Mouse (Mus musculus) forebrain, embryonic 15.5 days (tissue): Measurements from ENCODE around the gene Ddx20. TPM values are rescaled to one million over a fixed set of nuclear protein-coding genes. Genes with fewer than 3 reads are reported as not detected.

Experiments
- ATAC-seq: fragments of 200-750 bp; cut with Nextera tagmentation; replicated peaks from 2 replicates; pipeline ENCODE4 v1.8.0; 2017; ENCODE audit warnings: mild to moderate bottlenecking, moderate TSS enrichment, moderate library complexity
- H3K27ac ChIP-seq: fragments of 300-500 bp; sonication (generic); replicated peaks from 2 replicates; pipeline ENCODE4 v1.5.1; 2015; ENCODE audit warnings: mild to moderate bottlenecking, inconsistent platforms
- H3K27me3 ChIP-seq: fragments of 300-500 bp; sonication (generic); 2 replicates; pipeline ENCODE4 v1.6.1; 2015; ENCODE audit warnings: inconsistent platforms
- H3K36me3 ChIP-seq: fragments of 300-500 bp; sonication (generic); 2 replicates; pipeline ENCODE4 v1.6.1; 2015; ENCODE audit warnings: mild to moderate bottlenecking, inconsistent platforms
- H3K4me1 ChIP-seq: fragments of 300-500 bp; sonication (generic); 2 replicates; pipeline ENCODE4 v1.6.1; 2015; ENCODE audit warnings: inconsistent platforms
- H3K4me2 ChIP-seq: fragments of 300-500 bp; sonication (generic); replicated peaks from 2 replicates; pipeline ENCODE4 v1.6.1; 2015; ENCODE audit warnings: mild to moderate bottlenecking, inconsistent platforms
- H3K4me3 ChIP-seq: fragments of 300-500 bp; sonication (generic); 2 replicates; pipeline ENCODE4 v1.5.1; 2015; ENCODE audit warnings: mild to moderate bottlenecking, inconsistent platforms
- H3K9ac ChIP-seq: fragments of 300-500 bp; sonication (generic); replicated peaks from 2 replicates; pipeline ENCODE4 v1.6.1; 2015; ENCODE audit warnings: mild to moderate bottlenecking, inconsistent platforms
- H3K9me3 ChIP-seq: fragments of 300-500 bp; sonication (generic); 2 replicates; pipeline ENCODE4 v1.6.1; 2016; ENCODE audit warnings: inconsistent platforms
- WGBS: fragments of 180-500 bp; shearing (Covaris S2); methylation state at CpG from one replicate; pipeline ENCODE4 v1.1.7; 2015; ENCODE audit warnings: mixed read lengths; 5-methylcytosine and 5-hydroxymethylcytosine counted together
- polyA plus RNA-seq: library from polyadenylated mRNA; unstranded; fragments of >200 nt; fragmentation: Nextera tagmentation; extraction: Ambion mirVana; gene quantifications from 2 replicates; pipeline ENCODE4 v1.2.1, GENCODE M21; 2015

The Ddx20 gene
- polyA plus RNA-seq, 1 experiment from 2014 or later, result 33.6 TPM

DNA sequence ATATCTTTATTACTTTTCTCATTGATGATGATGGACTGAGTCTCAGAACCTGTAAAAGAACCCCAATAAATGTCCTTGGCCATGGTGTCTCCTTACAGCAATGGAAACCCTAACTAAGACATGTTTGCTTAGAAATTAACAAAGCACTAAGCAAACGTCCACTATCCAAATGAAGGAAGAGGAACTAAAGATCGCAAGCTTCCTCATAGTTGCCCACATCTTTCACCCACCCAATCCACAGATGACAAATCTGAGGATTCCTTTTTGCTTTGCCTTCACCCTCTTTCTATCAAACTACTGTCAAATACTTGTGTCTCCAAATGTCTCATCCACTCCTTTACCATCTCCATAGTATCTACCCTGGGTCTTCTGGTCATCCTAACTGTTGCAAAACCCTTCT is 1.2 kb upstream of the Ddx20 start:
- peaks cover 18% of the 10 kb centered on the region for H3K4me1 ChIP-seq
- H3K4me3 ChIP-seq, result no peak overlapping the region
- WGBS, result 100% methylated on average over 2 of the region's 2 CpGs
- no peaks in the 10 kb centered on the region for H3K9me3 ChIP-seq
- no peak overlapping the region for H3K27ac ChIP-seq
- no peaks in the 10 kb centered on the region for H3K27me3 ChIP-seq
- H3K9ac ChIP-seq, result no peak overlapping the region
- no peak for ATAC-seq
- no peak overlapping the region for H3K4me2 ChIP-seq
- H3K36me3 ChIP-seq, result peaks cover 8% of the 10 kb centered on the region

DNA sequence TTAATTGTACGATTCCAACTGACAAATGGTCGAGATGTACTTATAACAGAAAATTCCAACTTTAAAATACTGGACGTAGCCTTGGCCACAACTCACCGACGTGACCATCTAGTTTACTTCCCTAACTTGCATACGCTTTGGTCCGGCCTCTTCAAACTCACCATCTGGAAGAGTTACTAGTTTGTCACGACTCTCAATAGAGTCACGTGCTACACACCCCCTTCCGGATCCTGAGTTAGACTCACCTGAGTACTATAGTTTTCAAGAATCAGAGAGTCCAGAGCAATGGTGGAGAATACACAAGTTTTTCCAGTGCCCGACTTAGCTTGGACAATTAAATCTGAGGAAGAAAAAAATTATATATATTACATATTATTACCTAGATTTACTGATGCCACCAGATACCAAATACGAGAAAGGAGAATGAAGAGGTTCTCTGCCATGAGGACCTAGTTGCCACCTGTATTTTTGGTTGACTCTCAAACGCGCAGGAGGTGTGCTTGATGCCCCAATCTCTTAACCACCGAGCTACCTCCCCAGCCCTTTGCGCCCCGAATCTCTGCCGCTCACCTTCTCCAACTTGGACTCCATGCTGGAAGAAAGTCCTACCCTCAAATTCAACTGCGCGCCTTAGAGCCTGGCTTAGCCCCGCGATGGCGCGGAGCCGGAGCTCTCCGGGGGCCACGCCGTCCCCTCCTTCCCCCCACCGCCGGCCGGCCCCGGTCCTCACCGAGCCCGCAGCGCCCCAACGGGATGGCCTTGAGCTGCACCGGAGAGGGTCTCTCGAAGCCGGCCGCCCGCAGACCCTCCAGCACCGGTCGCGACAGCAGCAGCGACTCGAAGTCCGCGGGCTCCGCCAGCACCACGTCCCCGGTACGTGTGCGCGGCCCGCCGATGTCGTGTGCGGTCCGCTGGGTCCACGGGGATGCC is 715 bp downstream of the Ddx20 start:
- WGBS, result 9% methylated on average over 60 of the region's 60 CpGs
- Histone ChIP-seq H3K4me2 (peak overlapping the region; percentile 78), H3K36me3 (peaks cover 24% of the 10 kb centered on the region), H3K4me1 (peaks cover 18% of the 10 kb centered on the region), H3K27me3 (no peaks in the 10 kb centered on the region), H3K9ac (peak overlapping the region; percentile 84), H3K4me3 (peak overlapping the region; percentile 72), H3K9me3 (no peaks in the 10 kb centered on the region), H3K27ac (peak overlapping the region; percentile 78)
- ATAC-seq, result no peak

DNA sequence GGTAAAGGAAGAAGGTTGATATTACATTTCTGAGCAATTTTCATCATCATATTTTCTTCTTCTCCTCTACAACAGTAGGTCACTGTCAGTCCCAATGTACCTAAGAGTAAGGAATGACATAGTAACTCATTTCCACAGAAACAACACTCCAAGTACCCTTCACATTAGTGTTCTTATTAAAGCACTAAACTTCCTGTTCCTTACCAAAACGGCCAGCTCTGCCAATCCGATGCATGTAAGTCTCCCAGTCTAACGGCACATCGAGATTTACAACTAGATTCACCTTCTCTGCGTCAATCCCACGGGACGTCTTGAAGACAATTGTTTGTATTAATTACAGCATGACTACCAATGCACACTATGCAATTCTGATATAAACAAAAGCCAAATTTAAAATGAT is 7.0 kb downstream of the Ddx20 start:
- 0 out of 2 replicates have a peak, but pooled peaks cover 3% of the 10 kb centered on the region for H3K4me1 ChIP-seq
- WGBS, result 93% methylated on average over 7 of the region's 7 CpGs
- H3K4me2 ChIP-seq, result no peak overlapping the region
- H3K27me3 ChIP-seq, result no peaks in the 10 kb centered on the region
- H3K27ac ChIP-seq, result no peak overlapping the region
- H3K4me3 ChIP-seq, result no peak overlapping the region
- no peaks in the 10 kb centered on the region for H3K9me3 ChIP-seq
- peaks cover 69% of the 10 kb centered on the region for H3K36me3 ChIP-seq
- no peak overlapping the region for H3K9ac ChIP-seq
- no peak for ATAC-seq

DNA sequence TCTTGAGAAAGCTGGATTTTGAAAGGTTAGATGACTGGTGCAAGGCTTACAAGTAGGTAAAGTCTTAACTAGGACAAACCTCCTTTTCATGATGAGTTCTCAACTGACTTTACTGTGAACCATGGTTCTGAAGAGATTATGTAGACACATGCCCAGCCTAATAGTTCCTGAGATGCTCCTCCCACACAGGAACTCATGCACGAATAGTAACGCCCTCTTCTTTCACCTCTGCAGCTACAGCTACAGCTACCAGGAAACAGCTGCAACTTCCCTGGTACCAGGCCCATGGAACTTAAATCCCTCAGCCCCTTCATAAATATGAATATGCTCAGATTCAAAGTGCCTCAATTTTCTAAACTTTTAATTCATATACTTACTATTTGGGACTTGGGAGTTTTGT is 11.4 kb downstream of the Ddx20 start:
- H3K27ac ChIP-seq, result no peak overlapping the region
- no peak for ATAC-seq
- H3K4me1 ChIP-seq, result no peaks in the 10 kb centered on the region
- 30% methylated on average over 2 of the region's 2 CpGs for WGBS
- H3K4me3 ChIP-seq, result no peak overlapping the region
- no peaks in the 10 kb centered on the region for H3K27me3 ChIP-seq
- H3K9ac ChIP-seq, result no peak overlapping the region
- H3K4me2 ChIP-seq, result no peak overlapping the region
- no peaks in the 10 kb centered on the region for H3K9me3 ChIP-seq
- H3K36me3 ChIP-seq, result peaks cover 41% of the 10 kb centered on the region

DNA sequence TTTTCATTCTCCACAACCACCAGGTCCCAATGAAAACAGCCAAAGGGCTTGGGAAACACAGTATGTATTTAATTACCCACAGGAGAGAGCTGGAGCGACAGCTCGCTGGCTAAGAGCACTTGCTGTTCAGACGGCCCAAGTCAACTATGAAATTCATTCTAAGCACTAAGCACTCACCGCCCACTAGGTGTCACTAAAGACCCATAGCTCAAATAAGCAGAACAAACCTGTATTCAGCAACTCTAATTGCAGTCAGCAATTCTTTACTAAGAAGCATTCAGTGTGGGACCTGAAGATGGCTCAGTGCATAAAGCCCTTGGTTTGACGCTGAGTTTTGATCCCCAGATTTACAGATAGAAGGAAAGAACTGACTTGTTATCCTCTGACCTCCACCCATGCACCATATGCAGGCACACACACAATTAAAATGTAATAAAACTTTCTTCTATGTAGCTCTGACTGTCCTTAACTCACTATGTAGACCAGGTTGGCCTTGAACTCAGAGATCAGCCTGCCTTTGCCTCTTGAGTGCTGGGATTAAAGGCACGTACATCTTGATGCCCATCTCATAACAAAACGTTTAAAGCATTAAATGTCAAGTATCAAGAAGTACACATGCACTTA is 12.7 kb downstream of the Ddx20 start:
- H3K36me3 ChIP-seq, result peaks cover 31% of the 10 kb centered on the region
- WGBS, result 20% methylated on average over 7 of the region's 7 CpGs
- peak; percentile 87 for ATAC-seq
- no peak overlapping the region for H3K4me2 ChIP-seq
- no peak overlapping the region for H3K27ac ChIP-seq
- no peaks in the 10 kb centered on the region for H3K27me3 ChIP-seq
- H3K4me3 ChIP-seq, result no peak overlapping the region
- no peaks in the 10 kb centered on the region for H3K4me1 ChIP-seq
- H3K9ac ChIP-seq, result no peak overlapping the region
- no peaks in the 10 kb centered on the region for H3K9me3 ChIP-seq

DNA sequence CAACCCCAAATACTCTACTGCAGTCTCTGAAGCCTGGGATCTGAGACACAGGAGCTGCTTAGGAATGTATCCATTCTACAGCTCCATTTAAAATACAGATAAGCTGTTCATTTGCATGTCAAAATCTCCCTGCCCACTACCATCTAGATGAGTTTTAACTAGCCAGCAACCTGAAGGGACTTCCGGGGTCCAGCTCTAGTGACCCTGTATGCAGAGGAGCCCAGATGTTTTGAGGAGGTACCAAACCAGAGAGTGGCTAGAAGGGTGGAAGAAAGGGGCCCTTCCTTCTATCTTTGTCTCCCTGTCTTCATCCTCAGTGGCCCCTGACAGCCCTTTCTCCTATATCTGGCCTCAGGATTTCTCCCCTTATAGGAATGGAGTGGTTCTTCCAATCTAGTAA is 16.6 kb downstream of the Ddx20 start:
- Histone ChIP-seq H3K27me3 (no peaks in the 10 kb centered on the region), H3K4me2 (no peak overlapping the region), H3K36me3 (peaks cover 3% of the 10 kb centered on the region; the same call in 1 of the 2 replicates), H3K4me3 (no peak overlapping the region), H3K9ac (no peak overlapping the region), H3K27ac (no peak overlapping the region), H3K9me3 (no peaks in the 10 kb centered on the region), H3K4me1 (no peaks in the 10 kb centered on the region)
- 94% methylated on average over 1 of the region's 1 CpGs for WGBS
- ATAC-seq, result no peak

DNA sequence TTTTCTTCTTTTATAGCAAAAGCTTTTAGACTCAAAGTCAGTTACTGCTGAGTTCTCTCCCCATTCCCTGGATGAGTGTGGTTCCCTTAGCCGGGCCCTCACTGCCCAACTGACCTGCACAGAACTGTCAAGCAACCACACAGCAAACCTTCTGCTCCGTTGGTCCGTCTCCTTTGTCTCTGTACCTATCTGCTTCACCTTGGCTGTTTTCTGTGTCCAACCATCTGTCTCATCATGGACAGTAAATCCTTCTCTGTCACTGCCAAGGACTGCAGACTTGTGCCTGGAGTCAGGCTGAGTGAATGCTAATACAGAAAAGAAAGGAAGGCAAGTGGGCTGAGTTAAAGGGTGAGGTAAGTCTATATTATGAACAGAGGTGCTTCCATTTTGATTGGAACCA is 17.6 kb downstream of the Ddx20 start:
- no peak overlapping the region for H3K27ac ChIP-seq
- no peak for ATAC-seq

DNA sequence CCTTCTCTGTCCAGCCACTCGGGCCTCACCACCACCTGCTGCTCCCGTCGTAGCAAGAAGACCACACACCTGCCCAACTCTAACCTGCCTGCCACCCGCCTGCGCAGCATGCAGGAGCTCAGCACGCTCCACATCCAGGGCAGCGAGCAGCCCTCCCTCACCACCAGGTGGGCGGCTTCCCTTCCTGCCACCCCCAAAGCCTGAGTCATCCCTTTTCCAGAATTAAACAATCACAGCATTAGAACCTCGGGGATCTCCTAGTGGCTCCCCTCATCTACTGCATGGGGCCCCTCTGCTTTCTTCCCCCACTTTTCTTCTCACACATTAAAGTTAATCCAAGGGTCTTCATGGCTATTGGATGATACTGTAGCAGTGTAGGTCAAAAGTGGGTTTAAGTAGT is 19.2 kb downstream of the Ddx20 start:
- Histone ChIP-seq H3K9me3 (no peaks in the 10 kb centered on the region), H3K4me2 (no peak overlapping the region), H3K4me1 (no peaks in the 10 kb centered on the region), H3K4me3 (no peak overlapping the region), H3K27ac (no peak overlapping the region), H3K9ac (no peak overlapping the region), H3K36me3 (peaks cover 2% of the 10 kb centered on the region; the same call in 1 of the 2 replicates), H3K27me3 (no peaks in the 10 kb centered on the region)
- WGBS, result 47% methylated on average over 9 of the region's 9 CpGs
- ATAC-seq, result no peak

More for the DNA sequence above, 17.6 kb downstream of the Ddx20 start:
- Histone ChIP-seq H3K9me3 (no peaks in the 10 kb centered on the region), H3K27me3 (no peaks in the 10 kb centered on the region), H3K9ac (no peak overlapping the region), H3K4me2 (no peak overlapping the region), H3K4me3 (no peak overlapping the region), H3K36me3 (peaks cover 2% of the 10 kb centered on the region; the same call in 1 of the 2 replicates), H3K4me1 (no peaks in the 10 kb centered on the region)
- WGBS, result 92% methylated on average over 3 of the region's 3 CpGs

DNA sequence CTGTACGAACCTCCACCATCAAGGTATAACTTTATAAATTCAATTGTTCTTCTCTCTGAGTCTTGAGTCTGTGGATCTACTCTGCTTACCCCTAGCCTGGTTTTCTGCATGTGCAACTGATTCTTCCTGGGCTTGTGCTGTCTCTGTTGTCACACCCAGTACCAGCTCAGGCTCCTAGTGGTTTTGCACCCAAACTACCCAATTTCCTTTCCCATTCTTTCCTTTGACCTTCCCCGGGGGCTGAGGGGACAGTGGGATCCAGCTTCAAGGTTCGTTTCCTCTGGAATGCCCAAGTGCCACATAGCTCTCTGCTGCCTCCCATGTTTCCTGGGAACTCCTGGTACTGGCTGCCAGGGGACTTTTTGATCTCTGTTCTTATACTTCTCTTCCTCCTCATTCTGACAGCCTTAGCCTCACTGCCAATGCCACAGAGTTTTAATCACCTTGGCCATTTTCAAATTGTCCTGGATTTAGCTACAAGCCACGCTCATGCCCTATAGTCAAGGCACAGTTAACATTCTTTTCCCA is 20.3 kb downstream of the Ddx20 start:
- ATAC-seq, result no peak
- H3K4me2 ChIP-seq, result no peak overlapping the region
- peaks cover 2% of the 10 kb centered on the region; the same call in 1 of the 2 replicates for H3K36me3 ChIP-seq
- 67% methylated on average over 4 of the region's 4 CpGs for WGBS
- no peak overlapping the region for H3K9ac ChIP-seq
- H3K4me1 ChIP-seq, result no peaks in the 10 kb centered on the region
- H3K9me3 ChIP-seq, result no peaks in the 10 kb centered on the region
- H3K27me3 ChIP-seq, result no peaks in the 10 kb centered on the region
- H3K27ac ChIP-seq, result no peak overlapping the region
- no peak overlapping the region for H3K4me3 ChIP-seq

DNA sequence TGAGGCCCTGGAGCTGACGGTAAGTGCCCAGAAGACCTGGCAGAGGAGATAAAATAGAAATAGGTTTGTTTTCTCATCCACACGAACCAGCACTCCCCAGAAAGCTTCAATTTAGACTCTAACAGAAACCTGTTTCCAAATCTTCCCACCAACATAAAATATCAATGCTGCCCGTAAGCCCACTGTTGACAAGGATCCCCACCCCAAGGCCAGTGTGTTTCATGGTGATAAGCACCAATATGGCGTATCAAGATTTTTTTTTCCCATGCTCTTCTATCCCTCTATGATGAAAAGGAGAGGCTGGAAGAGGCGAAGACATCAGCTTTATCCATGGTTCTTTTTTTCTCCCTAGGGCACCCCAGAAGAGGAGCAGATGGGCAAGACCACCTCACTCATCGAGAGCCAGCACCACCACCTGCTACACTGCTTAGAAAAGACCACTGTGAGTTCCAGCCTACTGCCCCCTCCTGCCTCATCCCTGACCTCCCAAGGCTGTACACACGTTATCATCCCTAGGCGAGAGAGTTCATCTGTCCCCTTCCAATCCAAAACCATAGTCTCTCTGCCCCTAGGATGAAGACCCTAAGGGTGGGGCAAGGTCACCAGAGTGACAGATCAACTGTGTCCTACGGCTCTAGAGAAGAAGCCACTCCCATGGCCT is 22.1 kb downstream of the Ddx20 start:
- 88% methylated on average over 9 of the region's 9 CpGs for WGBS
- no peaks in the 10 kb centered on the region for H3K9me3 ChIP-seq
- ATAC-seq, result no peak

DNA sequence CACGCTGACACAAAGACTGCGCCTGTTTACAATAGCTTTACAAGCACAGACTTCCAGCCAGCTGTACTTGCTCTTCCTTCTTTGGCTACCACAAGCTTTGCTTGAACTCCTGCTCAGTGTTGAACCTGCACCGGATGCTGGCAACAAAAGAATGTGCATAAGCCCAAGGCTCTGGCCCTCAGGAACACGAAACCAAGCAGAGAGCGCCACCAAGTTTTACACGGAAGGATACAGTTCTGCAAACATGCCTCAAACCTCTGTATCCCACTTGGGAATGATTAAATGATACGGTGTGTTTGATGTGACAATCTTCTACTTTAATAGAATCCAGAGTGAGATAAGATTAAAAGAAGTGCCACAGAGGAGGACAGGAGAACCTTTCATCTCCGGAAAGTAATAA is 24.3 kb downstream of the Ddx20 start:
- WGBS, result 85% methylated on average over 8 of the region's 8 CpGs
- H3K4me3 ChIP-seq, result no peak overlapping the region
- no peaks in the 10 kb centered on the region for H3K27me3 ChIP-seq
- H3K4me2 ChIP-seq, result no peak overlapping the region
- no peaks in the 10 kb centered on the region for H3K9me3 ChIP-seq
- no peaks in the 10 kb centered on the region for H3K4me1 ChIP-seq
- H3K9ac ChIP-seq, result no peak overlapping the region
- no peaks in the 10 kb centered on the region; the same call in 1 of the 2 replicates for H3K36me3 ChIP-seq
- ATAC-seq, result no peak
- no peak overlapping the region for H3K27ac ChIP-seq

More for the DNA sequence above, 22.1 kb downstream of the Ddx20 start:
- H3K27ac ChIP-seq, result no peak overlapping the region
- H3K4me3 ChIP-seq, result no peak overlapping the region
- H3K36me3 ChIP-seq, result peaks cover 2% of the 10 kb centered on the region; the same call in 1 of the 2 replicates
- H3K4me2 ChIP-seq, result no peak overlapping the region
- no peaks in the 10 kb centered on the region for H3K27me3 ChIP-seq
- no peak overlapping the region for H3K9ac ChIP-seq
- no peaks in the 10 kb centered on the region for H3K4me1 ChIP-seq

DNA sequence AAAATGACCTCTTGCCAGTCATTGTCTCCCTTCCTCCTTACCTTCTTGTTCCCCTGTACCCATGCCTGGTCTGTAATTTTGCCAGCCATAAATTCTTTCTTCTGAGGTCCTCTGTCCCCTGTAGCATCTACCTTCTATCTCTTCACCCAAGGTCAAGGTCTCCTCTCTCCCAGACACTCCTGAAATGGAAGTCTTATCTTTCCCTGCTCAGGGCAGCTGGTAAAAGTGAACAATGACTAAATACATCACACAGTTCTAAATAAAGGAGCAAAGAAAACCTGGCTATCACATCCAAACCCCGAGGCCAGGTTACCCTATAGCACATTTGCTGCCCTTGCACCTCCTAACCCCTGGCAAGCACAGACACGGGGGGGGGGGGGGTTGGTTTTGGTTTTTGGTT is 26.8 kb downstream of the Ddx20 start:
- Histone ChIP-seq H3K27me3 (no peaks in the 10 kb centered on the region), H3K27ac (no peak overlapping the region), H3K36me3 (no peaks in the 10 kb centered on the region; the same call in 1 of the 2 replicates), H3K4me2 (no peak overlapping the region), H3K4me1 (no peaks in the 10 kb centered on the region), H3K4me3 (no peak overlapping the region), H3K9me3 (no peaks in the 10 kb centered on the region), H3K9ac (no peak overlapping the region)
- WGBS, result 69% methylated on average over 2 of the region's 2 CpGs
- no peak for ATAC-seq
